Mouse (Mus musculus) liver, postnatal 0 days (tissue): ENCODE measurements at regions not wholly inside any gene's neighbourhood (a gene's known extent, or its start where the extent isn't known, plus 50 kb on each side); places are given as distances from the start of the nearest gene placed in this dataset.
A peak's percentile ranks its signal among the peaks of the same experiment; 100 is the strongest.

Experiments used
- CTCF ChIP-seq: sonication (generic); IDR thresholded peaks from 2 replicates; pipeline ENCODE4 v1.5.1; 2016; ENCODE audit warnings: antibody characterized with exemption, low read depth
- EP300 ChIP-seq: IDR thresholded peaks from 2 replicates; pipeline ENCODE4 v1.6.1; 2016; ENCODE audit warnings: antibody characterized with exemption, low read depth, mild to moderate bottlenecking

GRCm38 (mm10) chr8:46362871-46363306 lies 68.4 kb upstream of the Helt start:
- TF ChIP-seq CTCF = peak; percentile 65
- peak; percentile 89 for TF ChIP-seq EP300
